Mouse (Mus musculus): ENCODE data around the gene Zbtb18.

DNA sequence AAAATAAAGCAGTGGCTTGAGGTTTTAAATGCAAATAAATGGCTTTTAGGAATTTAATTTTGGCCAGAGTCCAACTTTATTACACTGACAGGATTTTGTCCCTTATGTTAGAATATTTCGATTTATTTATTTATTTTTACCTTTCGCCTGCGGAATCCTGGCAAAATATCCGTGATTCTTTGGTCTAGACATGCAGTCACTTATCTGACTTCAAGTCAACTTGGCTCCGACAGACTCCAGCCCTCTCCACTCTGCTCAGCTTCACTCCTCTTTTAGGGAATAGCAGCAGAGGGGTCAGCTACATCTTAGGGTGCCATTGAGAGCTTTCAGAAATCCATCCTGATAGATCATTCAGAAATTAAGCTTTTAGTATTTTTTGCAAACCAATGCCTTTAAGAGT lies 10.8 kb downstream of the Zbtb18 start:
- TF ChIP-seq EP300 (IDR thresholded peaks at IDR 0.05; ENCODE audit: low read length) (no peak), USF2 (conservative IDR thresholded peaks at IDR 0.05; ENCODE audit: low read depth, low read length) (no peak), POLR2A (IDR thresholded peaks at IDR 0.05; ENCODE audit: low read depth, low read length) (no peak), GABPA (IDR thresholded peaks at IDR 0.05; ENCODE audit: insufficient replicate concordance, low read depth, low read length) (no peak), TCF12 (IDR thresholded peaks at IDR 0.05; ENCODE audit: low read depth, low read length) (no peak), ZKSCAN1 (IDR thresholded peaks at IDR 0.05; ENCODE audit: borderline replicate concordance, low read depth, low read length) (no peak)
